Mouse (Mus musculus) megakaryocyte, adult 5-6 weeks (primary cell): ENCODE data around the gene Ano2. TPM values are rescaled to one million over a fixed set of nuclear protein-coding genes. Genes with fewer than 3 reads are reported as not detected.

Experiments
- ATAC-seq: 2 replicates; pipeline ENCODE4 v1.8.0; 2016; ENCODE audit warnings: mild to moderate bottlenecking, inconsistent platforms; ENCODE audit not compliant: poor library complexity, severe bottlenecking
- total RNA-seq, 2 experiments: library from RNA; stranded (forward) in 1 of 2; stranded (reverse) in 1 of 2; fragments of 153-499, 151-499 nt in 1 of 2; fragments of 221-1000, 200-1000 nt in 1 of 2; gene quantifications; 2 replicates each; pipeline versions ENCODE4 v1.2.3 to v1.2.4; 2015 to 2017

The Ano2 gene
- not detected in 2 replicates for total RNA-seq (2015)
- not detected in 2 replicates for total RNA-seq (2017)

- no peak for ATAC-seq
Measured at GRCm38 (mm10) chr6:125690057-125690703, at the start of gene Ano2. Gene Ano2, plus strand, starts transcription at chr6:125690419.

- no peak for ATAC-seq
Measured at GRCm38 (mm10) chr6:125640486-125640885, 49.7 kb upstream of the Ano2 start.

GRCm38 (mm10) chr6:125641146-125641545, 49.1 kb upstream of the Ano2 start:
- no peak for ATAC-seq

DNA sequence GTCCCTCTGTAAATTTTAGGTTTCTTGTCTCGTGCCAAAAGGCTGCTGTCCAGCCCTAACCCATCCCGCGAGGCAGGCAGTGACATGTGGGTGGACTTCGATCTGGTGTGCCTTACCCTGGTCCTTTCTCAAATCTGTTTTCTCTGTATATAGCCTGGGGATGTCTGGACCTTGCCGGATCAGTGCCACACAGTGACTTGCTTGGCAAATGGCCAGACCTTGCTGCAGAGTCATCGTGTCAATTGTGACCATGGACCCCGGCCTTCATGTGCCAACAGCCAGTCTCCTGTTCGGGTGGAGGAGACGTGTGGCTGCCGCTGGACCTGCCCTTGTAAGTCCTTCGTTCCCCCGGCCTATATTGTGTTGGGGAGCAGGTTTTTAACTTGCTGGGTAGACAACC, 41.3 kb upstream of the Ano2 start:
- no peak for ATAC-seq

GRCm38 (mm10) chr6:125651335-125651734, 38.9 kb upstream of the Ano2 start:
- ATAC-seq: peak; percentile 91

DNA sequence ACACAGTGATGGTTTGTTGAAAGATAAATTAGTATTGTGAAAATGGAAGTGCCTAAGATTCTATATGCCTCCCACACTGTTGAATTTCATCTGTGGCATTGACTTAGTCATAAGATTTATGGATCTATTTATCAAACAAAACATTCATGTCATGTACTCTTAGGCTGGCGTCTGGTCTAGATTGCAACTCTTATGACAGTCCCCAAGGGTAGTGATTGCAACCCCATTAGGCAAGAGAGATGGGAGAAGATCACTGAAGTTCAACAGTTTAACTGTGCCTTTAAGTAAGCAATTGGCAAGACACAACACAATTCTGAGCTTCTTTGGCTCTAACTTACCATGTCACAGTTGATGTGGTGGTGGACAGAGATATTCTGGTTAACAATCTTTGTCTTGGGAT, 36.8 kb upstream of the Ano2 start:
- no peak for ATAC-seq

- no peak for ATAC-seq
Measured at GRCm38 (mm10) chr6:125656921-125657320, 33.3 kb upstream of the Ano2 start.

- ATAC-seq: no peak
Measured at GRCm38 (mm10) chr6:125657966-125658365, 32.3 kb upstream of the Ano2 start.

- peak; percentile 64 for ATAC-seq
Measured at GRCm38 (mm10) chr6:125661106-125661877, 28.9 kb upstream of the Ano2 start.

- no peak for ATAC-seq
Measured at GRCm38 (mm10) chr6:125663906-125664305, 26.3 kb upstream of the Ano2 start.

- no peak for ATAC-seq
Measured at GRCm38 (mm10) chr6:125671835-125672234, 18.4 kb upstream of the Ano2 start.

DNA sequence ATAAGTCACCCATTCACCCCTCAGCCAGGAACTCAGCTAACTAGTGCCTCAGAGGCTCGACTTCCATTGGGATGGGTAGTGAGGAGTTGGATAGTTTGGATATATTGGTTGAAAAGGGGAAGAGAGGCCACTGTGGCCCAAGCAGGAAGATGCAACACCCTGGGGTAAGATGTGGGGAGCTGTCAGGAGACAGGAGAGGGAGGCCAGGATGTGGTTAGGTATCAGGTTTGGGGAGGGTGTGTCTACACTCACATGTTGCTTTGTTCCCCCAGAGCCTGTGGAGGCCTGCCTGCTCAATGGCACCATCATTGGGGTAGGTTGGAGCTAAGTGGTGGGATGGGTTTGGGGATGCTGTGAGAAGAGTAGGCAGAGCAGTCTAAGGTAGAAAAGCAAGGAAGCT, 11.7 kb upstream of the Ano2 start:
- peak; percentile 59 for ATAC-seq

DNA sequence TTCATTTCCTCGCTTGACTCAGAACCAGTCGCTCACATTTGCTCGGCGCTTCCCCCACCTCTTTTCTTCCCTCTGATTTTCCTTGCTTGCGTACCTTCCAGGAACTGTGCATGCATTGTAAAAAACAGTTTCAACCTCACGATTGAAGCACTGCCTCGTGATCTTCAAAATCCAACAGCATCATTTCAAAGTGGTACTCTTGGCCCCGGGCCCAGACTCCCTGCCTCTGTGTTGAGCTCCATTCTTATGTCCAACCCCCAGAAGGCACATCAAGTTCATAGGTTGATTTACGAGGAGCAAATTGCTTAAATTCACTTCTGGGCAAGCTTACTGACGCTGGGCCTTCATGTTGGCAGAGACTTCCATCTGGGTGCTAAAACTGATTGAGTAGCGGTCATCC, 9.6 kb upstream of the Ano2 start:
- ATAC-seq: no peak

GRCm38 (mm10) chr6:125685420-125685819, 4.8 kb upstream of the Ano2 start:
- ATAC-seq: peak; percentile 73

DNA sequence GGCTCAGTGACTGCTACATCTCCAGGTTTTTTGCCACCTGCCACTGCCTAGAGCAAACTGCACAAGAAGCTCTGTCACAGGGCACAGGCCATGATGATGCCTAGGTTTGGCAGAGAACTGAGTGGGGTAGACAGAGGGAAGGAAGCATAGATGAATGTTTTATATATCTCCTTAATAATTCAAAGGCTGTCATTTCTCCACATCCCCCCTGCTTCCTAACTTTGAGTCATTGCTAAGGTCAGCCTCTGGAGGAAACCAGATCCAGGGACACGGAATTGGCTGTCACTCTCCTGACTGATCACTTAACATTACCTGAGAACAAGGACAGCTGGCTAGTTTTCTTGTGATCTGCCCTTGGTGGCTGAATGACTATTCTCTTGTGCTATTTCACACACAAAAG, 2.2 kb upstream of the Ano2 start:
- ATAC-seq: no peak

DNA sequence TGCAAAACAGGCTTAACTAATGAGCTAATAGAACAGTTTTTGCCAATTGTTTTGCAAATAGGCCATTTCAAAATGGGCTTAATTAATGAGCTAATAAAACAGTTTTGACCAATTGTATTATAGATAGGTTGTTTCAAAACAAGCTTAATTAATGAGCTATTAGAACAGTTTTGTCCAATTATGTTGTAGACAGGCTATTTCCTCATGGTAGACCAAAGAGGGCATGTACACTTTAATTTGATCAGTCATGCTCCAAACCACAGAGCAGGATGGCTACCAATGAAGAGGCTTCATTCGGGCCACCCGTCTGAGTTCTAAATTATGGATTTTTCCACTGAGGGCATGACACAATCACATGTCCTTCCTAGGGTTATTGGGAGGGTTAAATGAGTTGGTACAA, 10.9 kb downstream of the Ano2 start:
- ATAC-seq: no peak

GRCm38 (mm10) chr6:125711261-125711660, 21.0 kb downstream of the Ano2 start:
- ATAC-seq: no peak

DNA sequence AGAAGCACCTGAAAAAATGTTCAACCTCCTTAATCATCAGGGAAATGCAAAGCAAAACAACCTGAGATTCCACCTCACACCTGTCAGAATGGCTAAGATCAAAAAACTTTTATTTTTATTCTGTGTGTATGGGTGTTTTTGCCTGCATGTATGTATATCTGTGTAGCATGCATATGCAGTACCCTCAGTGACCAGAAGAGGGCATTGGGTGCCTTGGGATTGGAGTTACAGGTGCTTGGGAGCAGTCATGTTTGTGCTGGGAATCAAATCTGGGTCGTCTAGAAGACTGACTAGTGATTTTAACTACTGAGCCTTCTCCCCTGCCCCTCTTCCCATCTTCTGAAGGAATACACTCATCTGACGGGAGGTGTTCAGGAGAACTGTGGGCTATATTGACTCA, 36.2 kb downstream of the Ano2 start:
- ATAC-seq: no peak

- ATAC-seq: no peak
Measured at GRCm38 (mm10) chr6:125727484-125727911, 37.3 kb downstream of the Ano2 start.

DNA sequence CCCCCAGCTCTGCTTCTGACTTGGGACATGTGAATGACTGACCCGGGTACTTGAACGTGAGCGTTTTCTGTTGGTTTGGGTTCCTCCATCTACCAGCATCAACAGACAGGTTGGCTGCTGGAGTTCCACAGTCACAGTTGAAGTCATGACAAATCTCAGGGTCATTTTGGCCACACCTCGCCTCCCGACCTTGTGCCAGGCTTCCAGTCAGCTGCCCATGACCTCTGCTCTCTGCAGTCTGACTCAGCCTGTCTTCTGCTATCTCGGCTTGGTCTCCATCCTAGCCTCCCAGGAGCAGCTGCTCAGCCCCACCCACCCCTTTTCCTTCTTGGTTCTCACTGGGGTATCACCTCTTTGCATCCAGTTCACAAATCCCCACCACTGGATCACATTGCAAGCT, 39.3 kb downstream of the Ano2 start:
- no peak for ATAC-seq

DNA sequence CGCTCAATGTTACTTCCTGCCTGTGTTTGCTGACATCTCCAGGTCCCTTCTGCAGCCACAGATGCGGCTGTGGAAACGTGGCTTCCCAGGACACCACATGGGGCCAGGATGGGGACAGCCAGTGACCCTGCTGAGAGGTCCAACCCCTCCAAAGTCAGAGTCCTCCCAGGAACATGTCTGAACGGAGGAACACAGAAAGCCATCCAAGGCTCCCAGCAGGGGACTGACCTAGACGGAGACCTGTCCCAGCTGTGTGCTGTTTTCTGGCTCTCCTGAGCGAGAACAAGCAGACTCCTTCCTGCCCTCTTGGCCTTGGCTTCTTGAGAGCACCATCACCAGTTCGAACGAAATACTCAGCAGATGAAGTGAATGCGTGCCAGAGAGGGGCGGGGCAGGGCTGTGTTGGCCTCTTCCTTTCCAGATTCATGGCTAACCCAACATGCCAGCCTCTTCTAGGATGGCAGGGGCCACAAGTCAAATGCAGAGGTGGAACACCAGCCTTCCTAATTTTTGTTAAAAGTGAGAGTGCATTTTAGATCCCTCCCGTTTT, 39.8 kb downstream of the Ano2 start:
- ATAC-seq: no peak
